Mouse (Mus musculus): ENCODE results near the gene Ms4a13. TPM values are rescaled to one million over a fixed set of nuclear protein-coding genes. Genes with fewer than 3 reads are reported as not detected.
"Not testable (repeated sequence)": the region's sequence is repeated elsewhere in the genome, so short reads cannot be mapped to it uniquely, and the experiment has no call there.

Ms4a13 gene
- total and polyA plus RNA-seq, 3 experiments: not detected

DNA sequence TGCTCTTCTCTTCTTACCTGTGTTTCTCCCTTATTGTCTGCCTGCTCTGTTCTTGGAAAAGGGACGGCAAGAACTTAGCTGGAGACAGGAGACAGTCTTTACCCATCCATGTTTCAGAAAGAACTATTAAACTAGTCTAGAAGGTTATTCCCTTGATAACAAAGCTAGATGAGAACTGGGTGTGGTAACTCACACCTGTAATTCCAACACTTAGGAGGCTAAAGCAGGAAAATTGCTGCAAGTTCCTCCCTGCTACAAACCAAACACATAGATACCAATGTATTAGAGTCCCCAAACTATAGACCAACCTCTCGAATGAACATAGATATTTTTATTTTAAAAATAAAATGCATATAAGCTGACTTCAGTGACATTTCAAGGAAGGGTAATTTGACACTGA lies 61.7 kb downstream of the Ms4a13 start:
- ATAC-seq (ENCODE audit: extremely low read depth, insufficient number of reproducible peaks, low FRiP score, poor library complexity, severe bottlenecking) (no peak), DNase-seq (ENCODE audit: low spot score) (no peak)
- H3K27me3 ChIP-seq (ENCODE audit: insufficient read depth, low read length): peaks cover 3% of the 10 kb centered on the region; the same call in 1 of the 2 replicates
- no peaks in the 10 kb centered on the region for H3K4me1 ChIP-seq (ENCODE audit: insufficient read depth, low read depth, low read length)
- no peak overlapping the region for H3K4me3 ChIP-seq (ENCODE audit: low read depth, low read length)
- TF ChIP-seq TAL1 (conservative IDR thresholded peaks at IDR 0.05; ENCODE audit: low read depth, low read length) (no peak), POLR2AphosphoS5 (IDR thresholded peaks at IDR 0.05; ENCODE audit: insufficient replicate concordance, low read depth, low read length) (no peak), GATA1 (IDR thresholded peaks at IDR 0.05; ENCODE audit: borderline replicate concordance, low read length) (no peak), CTCF (IDR thresholded peaks at IDR 0.05; ENCODE audit: low read depth, low read length) (no peak), GATA2 (IDR thresholded peaks at IDR 0.05; ENCODE audit: borderline replicate concordance, low read depth, low read length) (no peak)
- no peaks in the 10 kb centered on the region for H3K9me3 ChIP-seq (replicated peaks)
- no peaks in the 10 kb centered on the region for H3K36me3 ChIP-seq (replicated peaks)

DNA sequence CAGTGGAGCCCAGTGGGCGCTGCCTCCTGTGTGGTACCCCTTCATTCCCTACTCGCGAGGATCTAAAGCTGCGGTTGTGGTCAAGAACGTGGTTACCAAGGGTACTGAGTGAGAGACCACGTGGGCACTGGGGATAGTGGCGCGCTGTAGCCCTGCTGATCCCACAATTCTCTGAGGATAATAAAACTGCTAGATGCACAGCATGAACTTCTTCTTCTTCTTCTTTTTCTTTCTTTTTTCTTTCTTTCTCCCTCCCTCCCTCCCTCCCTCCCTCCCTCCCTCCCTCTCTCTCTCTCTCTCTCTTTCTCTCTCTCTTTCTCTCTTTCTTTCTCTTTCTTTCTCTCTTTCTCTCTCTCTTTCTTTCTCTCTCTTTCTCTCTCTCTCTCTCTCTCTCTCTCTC lies 65.8 kb downstream of the Ms4a13 start, which contains the start of gene 1700017D01Rik:
TSS of gene 1700017D01Rik (minus strand) at position 101 of the 400 bp plus-strand sequence.
- H3K9me3 ChIP-seq (replicated peaks); H3K4me3 ChIP-seq (ENCODE audit: low read depth, low read length); H3K4me1 ChIP-seq (ENCODE audit: insufficient read depth, low read depth, low read length); H3K27me3 ChIP-seq (ENCODE audit: insufficient read depth, low read length); DNase-seq (ENCODE audit: low spot score); H3K36me3 ChIP-seq (replicated peaks); ATAC-seq (ENCODE audit: extremely low read depth, insufficient number of reproducible peaks, low FRiP score, poor library complexity, severe bottlenecking): not testable (repeated sequence)

DNA sequence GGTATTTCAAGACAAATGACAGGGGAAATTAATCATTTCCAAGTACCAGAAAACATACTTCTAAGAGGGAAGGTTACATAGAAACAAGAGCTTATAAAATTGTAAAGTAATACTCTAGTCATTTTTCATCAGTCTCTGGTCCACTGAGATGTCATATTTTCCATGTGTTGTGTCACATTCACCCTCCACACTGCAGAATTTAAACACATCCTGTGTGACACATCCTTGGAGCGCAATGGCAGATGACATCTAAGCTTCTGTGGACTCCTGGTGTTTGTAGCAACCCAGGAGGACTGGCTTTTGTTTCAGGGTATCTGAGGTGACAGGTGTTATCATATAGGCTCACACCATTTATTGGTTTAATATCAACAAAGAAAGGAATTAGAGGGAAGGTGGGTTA lies 66.8 kb downstream of the Ms4a13 start:
- DNase-seq (ENCODE audit: low spot score) (no peak), ATAC-seq (ENCODE audit: extremely low read depth, insufficient number of reproducible peaks, low FRiP score, poor library complexity, severe bottlenecking) (no peak)
- TF ChIP-seq POLR2AphosphoS5 (IDR thresholded peaks at IDR 0.05; ENCODE audit: insufficient replicate concordance, low read depth, low read length) (no peak), GATA1 (IDR thresholded peaks at IDR 0.05; ENCODE audit: borderline replicate concordance, low read length) (no peak), GATA2 (IDR thresholded peaks at IDR 0.05; ENCODE audit: borderline replicate concordance, low read depth, low read length) (no peak), CTCF (IDR thresholded peaks at IDR 0.05; ENCODE audit: low read depth, low read length) (no peak), TAL1 (conservative IDR thresholded peaks at IDR 0.05; ENCODE audit: low read depth, low read length) (no peak)
- Histone ChIP-seq H3K4me3 (ENCODE audit: low read depth, low read length) (no peak overlapping the region), H3K9me3 (replicated peaks) (no peaks in the 10 kb centered on the region), H3K27me3 (ENCODE audit: insufficient read depth, low read length) (peaks cover 3% of the 10 kb centered on the region; the same call in 1 of the 2 replicates), H3K36me3 (replicated peaks) (no peaks in the 10 kb centered on the region), H3K4me1 (ENCODE audit: insufficient read depth, low read depth, low read length) (no peaks in the 10 kb centered on the region)

DNA sequence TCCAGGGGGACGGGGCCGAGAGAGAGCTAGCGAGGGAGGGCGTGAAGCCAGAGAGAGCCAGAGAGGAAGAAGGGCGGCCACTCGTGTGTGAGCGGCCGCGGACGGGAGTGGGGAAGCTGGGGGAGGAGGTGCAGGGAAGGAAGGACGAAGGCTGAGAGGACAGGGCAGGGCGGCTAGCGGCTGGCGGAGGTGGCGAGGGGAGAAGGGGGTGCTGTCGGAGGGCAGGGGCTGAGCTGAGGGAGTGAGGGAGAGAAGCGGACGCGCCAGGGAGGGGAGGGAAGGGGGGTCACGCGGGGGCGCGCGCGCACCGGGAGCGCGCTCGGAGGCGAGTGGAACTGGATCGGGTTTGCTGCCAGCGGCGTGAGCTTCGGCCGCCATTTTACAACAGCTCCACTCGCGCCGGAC lies 75.5 kb downstream of the Ms4a13 start:
- H3K4me1 ChIP-seq (ENCODE audit: insufficient read depth, low read depth, low read length); H3K36me3 ChIP-seq (replicated peaks); H3K9me3 ChIP-seq (replicated peaks); DNase-seq (ENCODE audit: low spot score); H3K4me3 ChIP-seq (ENCODE audit: low read depth, low read length); H3K27me3 ChIP-seq (ENCODE audit: insufficient read depth, low read length): not testable (repeated sequence)
- ATAC-seq (ENCODE audit: extremely low read depth, insufficient number of reproducible peaks, low FRiP score, poor library complexity, severe bottlenecking): peak; percentile 76

Other genes starting within 250 kb of the Ms4a13 start
- 18.8 and 21.2 TPM in 2 replicates for gene Ccdc86, start 247.5 kb downstream of the Ms4a13 start, total RNA-seq (2014; fragmentation: Nextera tagmentation)
- gene Ccdc86, start 247.5 kb downstream of the Ms4a13 start, total RNA-seq (2017): 10.0 and 10.1 TPM in 2 replicates
- 45.7 and 51.6 TPM in 2 replicates for gene Ccdc86, start 247.5 kb downstream of the Ms4a13 start, polyA plus RNA-seq (2012)
- not detected in 2 replicates for gene Ms4a10, start 222.1 kb downstream of the Ms4a13 start, total RNA-seq (2014; fragmentation: Nextera tagmentation)
- gene Ms4a10, start 222.1 kb downstream of the Ms4a13 start, total RNA-seq (2017): not detected in 2 replicates
- 0.05 TPM in 1 of 2 replicates, not detected in the other for gene Ms4a10, start 222.1 kb downstream of the Ms4a13 start, polyA plus RNA-seq (2012)
- not detected in 2 replicates for gene Ms4a15, start 203.5 kb downstream of the Ms4a13 start, total RNA-seq (2014; fragmentation: Nextera tagmentation)
- 0.29 TPM in 1 of 2 replicates, not detected in the other for gene Ms4a15, start 203.5 kb downstream of the Ms4a13 start, total RNA-seq (2017)
- 0.29 TPM in 1 of 2 replicates, not detected in the other for gene Ms4a15, start 203.5 kb downstream of the Ms4a13 start, polyA plus RNA-seq (2012)
- not detected in 2 replicates for gene Ms4a18, start 178.7 kb downstream of the Ms4a13 start, total RNA-seq (2014; fragmentation: Nextera tagmentation)
- not detected in 2 replicates for gene Ms4a18, start 178.7 kb downstream of the Ms4a13 start, total RNA-seq (2017)
- not detected in 2 replicates for gene Ms4a18, start 178.7 kb downstream of the Ms4a13 start, polyA plus RNA-seq (2012)
- gene Ms4a8a, start 115.6 kb downstream of the Ms4a13 start, total RNA-seq (2014; fragmentation: Nextera tagmentation): not detected in 2 replicates
- not detected in 2 replicates for gene Ms4a8a, start 115.6 kb downstream of the Ms4a13 start, total RNA-seq (2017)
- not detected in 2 replicates for gene Ms4a8a, start 115.6 kb downstream of the Ms4a13 start, polyA plus RNA-seq (2012)
- not detected in 2 replicates for gene 1700017D01Rik, start 65.9 kb downstream of the Ms4a13 start, total RNA-seq (2014; fragmentation: Nextera tagmentation)
- 0.06 and 0.16 TPM in 2 replicates for gene 1700017D01Rik, start 65.9 kb downstream of the Ms4a13 start, total RNA-seq (2017)
- not detected in 2 replicates for gene 1700017D01Rik, start 65.9 kb downstream of the Ms4a13 start, polyA plus RNA-seq (2012)
- not detected in 2 replicates for gene 1700025F22Rik, start 31.4 kb downstream of the Ms4a13 start, total RNA-seq (2014; fragmentation: Nextera tagmentation)
- not detected in 2 replicates for gene 1700025F22Rik, start 31.4 kb downstream of the Ms4a13 start, total RNA-seq (2017)
- gene 1700025F22Rik, start 31.4 kb downstream of the Ms4a13 start, polyA plus RNA-seq (2012): not detected in 2 replicates
- not detected in 2 replicates for gene Ms4a12, start 35.7 kb upstream of the Ms4a13 start, total RNA-seq (2014; fragmentation: Nextera tagmentation)
- gene Ms4a12, start 35.7 kb upstream of the Ms4a13 start, total RNA-seq (2017): 0.16 TPM in 1 of 2 replicates, not detected in the other
- gene Ms4a12, start 35.7 kb upstream of the Ms4a13 start, polyA plus RNA-seq (2012): not detected in 2 replicates
- gene Ms4a1, start 69.5 kb upstream of the Ms4a13 start, total RNA-seq (2014; fragmentation: Nextera tagmentation): not detected in 2 replicates
- gene Ms4a1, start 69.5 kb upstream of the Ms4a13 start, total RNA-seq (2017): 0.06 and 0.22 TPM in 2 replicates
- gene Ms4a1, start 69.5 kb upstream of the Ms4a13 start, polyA plus RNA-seq (2012): not detected in 2 replicates
- not detected in 2 replicates for gene Ms4a5, start 87.1 kb upstream of the Ms4a13 start, total RNA-seq (2014; fragmentation: Nextera tagmentation)
- gene Ms4a5, start 87.1 kb upstream of the Ms4a13 start, total RNA-seq (2017): 0.23 and 0.38 TPM in 2 replicates
- gene Ms4a5, start 87.1 kb upstream of the Ms4a13 start, polyA plus RNA-seq (2012): not detected in 2 replicates
- gene Ms4a14, start 117.7 kb upstream of the Ms4a13 start, total RNA-seq (2014; fragmentation: Nextera tagmentation): not detected in 2 replicates
- 0.05 and 0.06 TPM in 2 replicates for gene Ms4a14, start 117.7 kb upstream of the Ms4a13 start, total RNA-seq (2017)
- gene Ms4a14, start 117.7 kb upstream of the Ms4a13 start, polyA plus RNA-seq (2012): not detected in 2 replicates
- gene Ms4a7, start 139.4 kb upstream of the Ms4a13 start, total RNA-seq (2014; fragmentation: Nextera tagmentation): not detected in 2 replicates
- gene Ms4a7, start 139.4 kb upstream of the Ms4a13 start, total RNA-seq (2017): 0.05 and 0.12 TPM in 2 replicates
- not detected in 2 replicates for gene Ms4a7, start 139.4 kb upstream of the Ms4a13 start, polyA plus RNA-seq (2012)
- gene Ms4a4a, start 178.8 kb upstream of the Ms4a13 start, total RNA-seq (2014; fragmentation: Nextera tagmentation): not detected in 2 replicates
- not detected in 2 replicates for gene Ms4a4a, start 178.8 kb upstream of the Ms4a13 start, total RNA-seq (2017)
- not detected in 2 replicates for gene Ms4a4a, start 178.8 kb upstream of the Ms4a13 start, polyA plus RNA-seq (2012)
- gene Ms4a4c, start 208.0 kb upstream of the Ms4a13 start, total RNA-seq (2014; fragmentation: Nextera tagmentation): not detected in 2 replicates
- not detected in 2 replicates for gene Ms4a4c, start 208.0 kb upstream of the Ms4a13 start, total RNA-seq (2017)
- gene Ms4a4c, start 208.0 kb upstream of the Ms4a13 start, polyA plus RNA-seq (2012): not detected in 2 replicates
- not detected in 2 replicates for gene Ms4a4b, start 246.8 kb upstream of the Ms4a13 start, total RNA-seq (2014; fragmentation: Nextera tagmentation)
- 0.06 and 0.27 TPM in 2 replicates for gene Ms4a4b, start 246.8 kb upstream of the Ms4a13 start, total RNA-seq (2017)
- gene Ms4a4b, start 246.8 kb upstream of the Ms4a13 start, polyA plus RNA-seq (2012): not detected in 2 replicates

Measured in G1E (cell line).